Mouse (Mus musculus) adrenal gland, postnatal 25 days (tissue): ENCODE data around the gene AW209491. TPM values are rescaled to one million over a fixed set of nuclear protein-coding genes. Genes with fewer than 3 reads are reported as not detected.

Source experiments
- DNase-seq: peaks from one replicate; pipeline ENCODE4 v3.0.0; 2021; ENCODE audit warnings: mixed read lengths
- long read RNA-seq: library from polyadenylated mRNA; stranded (forward); transcript quantifications from one replicate; pipeline ENCODE4 v2.0.0, GENCODE M21; 2021
- total RNA-seq: library from RNA; stranded (reverse); gene quantifications from 2 replicates; pipeline ENCODE4 v1.2.3, GENCODE M21; 2021

Gene AW209491
- total RNA-seq = 17.6 and 18.9 TPM in 2 replicates
- long read RNA-seq, transcript AW209491-201 (2 exons, 2,914 nt) = major isoform, 18 of 33 reads
- long read RNA-seq, transcript AW209491-202 (2 exons, 2,035 nt) = minor isoform, 9 of 33 reads
- long read RNA-seq, partial matches to known transcripts = 3 of 33 reads
- long read RNA-seq, other reads (novel, unspliced or antisense) = 2 of 33 reads

- DNase-seq = peak; percentile 96
These were observed at the start of gene AW209491 for GRCm38 (mm10) chr13:14629726-14630641. Gene AW209491 (plus strand): TSS chr13:14630154.

DNA sequence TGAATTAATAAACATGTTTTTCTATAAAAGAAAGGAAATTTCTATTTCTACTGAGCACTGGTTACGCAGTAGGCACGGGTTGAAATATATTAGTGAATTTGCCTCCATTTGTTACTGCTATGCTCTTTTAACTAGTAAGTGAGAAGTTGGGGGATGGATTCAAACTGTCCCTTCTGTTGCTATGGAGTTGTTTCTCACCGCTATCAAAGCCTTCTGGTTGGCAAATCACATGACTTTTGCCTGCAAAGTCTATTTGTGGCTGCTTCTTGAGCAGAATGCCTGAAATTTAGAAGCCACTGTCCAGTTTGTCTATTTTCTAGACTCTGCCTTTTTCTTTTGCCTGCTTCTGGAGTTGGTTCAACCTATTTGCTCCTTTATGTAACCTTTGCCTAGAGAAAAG lies 49.6 kb upstream of the AW209491 start:
- DNase-seq = no peak

- no peak for DNase-seq
These were observed 27.2 kb upstream of the AW209491 start for GRCm38 (mm10) chr13:14602744-14603143.

DNA sequence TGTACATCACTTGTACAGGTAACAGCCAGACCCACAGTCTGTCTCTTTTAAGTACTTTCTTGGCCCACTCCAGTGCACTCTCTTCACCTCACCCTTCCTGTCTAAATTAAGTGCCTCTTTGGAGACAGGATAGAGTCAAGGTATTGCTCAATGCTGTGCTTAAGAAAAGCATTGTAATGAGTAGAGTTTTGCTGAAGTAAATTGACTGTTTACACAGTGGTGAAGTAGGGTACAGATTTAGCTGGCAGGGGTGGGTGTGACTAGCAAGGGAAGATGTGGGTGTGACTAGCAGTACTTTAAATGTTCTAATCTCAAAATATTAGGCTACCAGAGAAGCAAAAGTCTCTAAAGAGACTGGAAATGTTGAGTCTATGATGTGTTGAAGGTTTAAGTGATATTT lies 22.3 kb upstream of the AW209491 start:
- DNase-seq = no peak

GRCm38 (mm10) chr13:14612463-14612862 lies 17.5 kb upstream of the AW209491 start:
- no peak for DNase-seq

- DNase-seq = peak; percentile 95
These were observed 16.9 kb upstream of the AW209491 start, which contains the start of the genes Mrpl32 and Psma2 for GRCm38 (mm10) chr13:14612926-14613529. Gene Mrpl32 (minus strand): TSS chr13:14613165. Gene Psma2 (plus strand): TSS chr13:14613240.

GRCm38 (mm10) chr13:14613553-14613952 lies 16.4 kb upstream of the AW209491 start:
- no peak for DNase-seq

GRCm38 (mm10) chr13:14618724-14619123 lies 11.2 kb upstream of the AW209491 start:
- DNase-seq = peak; percentile 58

DNA sequence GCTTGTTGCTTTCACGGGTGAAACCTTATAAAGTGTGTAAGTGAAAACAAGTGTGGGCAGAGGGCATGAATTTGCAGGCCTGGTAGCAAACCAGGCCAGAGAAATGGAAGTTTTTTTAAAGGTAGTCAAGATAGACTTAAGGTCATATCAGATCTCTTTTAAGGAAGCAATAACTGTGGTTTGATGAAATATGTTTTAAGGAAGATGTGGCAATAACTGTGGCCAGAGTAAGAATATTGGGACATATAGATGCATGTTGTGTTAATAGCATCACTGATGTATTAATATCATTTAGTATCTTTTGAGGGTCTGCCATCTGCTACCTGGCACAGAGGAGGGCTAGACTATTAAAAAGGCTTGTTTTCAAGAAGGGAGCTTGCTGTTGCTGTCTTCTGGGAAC lies 10.0 kb downstream of the AW209491 start:
- no peak for DNase-seq

GRCm38 (mm10) chr13:14649301-14649700 lies 19.3 kb downstream of the AW209491 start:
- DNase-seq = no peak

GRCm38 (mm10) chr13:14667107-14667506 lies 37.2 kb downstream of the AW209491 start:
- DNase-seq = no peak

GRCm38 (mm10) chr13:14670342-14670741 lies 40.4 kb downstream of the AW209491 start:
- DNase-seq = no peak

Other genes with a start within 250 kb of the AW209491 start
- not detected in 2 replicates for gene Hecw1, start 106.9 kb upstream of the AW209491 start, total RNA-seq
- gene Mrpl32, start 17.0 kb upstream of the AW209491 start, total RNA-seq = 59.3 and 69.2 TPM in 2 replicates
- gene Psma2, start 16.9 kb upstream of the AW209491 start, total RNA-seq = 99.8 and 114 TPM in 2 replicates